Mouse (Mus musculus): ENCODE measurements at regions not wholly inside any gene's neighbourhood (a gene's known extent, or its start where the extent isn't known, plus 50 kb on each side); places are given as distances from the start of the nearest gene placed in this dataset.
A peak's percentile ranks its signal among the peaks of the same experiment; 100 is the strongest.

DNA sequence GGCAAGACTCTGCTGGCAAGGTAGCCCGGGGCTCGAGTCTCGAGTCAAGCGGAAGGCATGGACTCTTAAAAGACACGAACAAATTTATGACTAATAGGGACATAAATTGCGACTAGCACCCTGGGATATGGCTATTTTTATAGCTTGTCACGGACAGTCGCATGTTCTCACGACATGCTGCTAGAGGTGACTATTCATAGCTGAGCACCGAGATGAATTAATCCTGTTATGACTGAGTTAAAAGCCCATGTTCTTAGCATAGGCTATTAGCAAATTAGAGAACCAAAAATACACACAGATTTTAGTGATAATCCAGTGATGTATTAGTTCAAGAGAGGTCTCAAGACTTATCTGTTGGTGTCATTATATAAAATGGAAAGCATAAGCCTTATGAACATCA lies 539.2 kb downstream of the Gm19410 start:
- ATAC-seq (replicated peaks; ENCODE audit: insufficient number of reproducible peaks, low FRiP score, low TSS enrichment, poor library complexity, severe bottlenecking), result no peak

DNA sequence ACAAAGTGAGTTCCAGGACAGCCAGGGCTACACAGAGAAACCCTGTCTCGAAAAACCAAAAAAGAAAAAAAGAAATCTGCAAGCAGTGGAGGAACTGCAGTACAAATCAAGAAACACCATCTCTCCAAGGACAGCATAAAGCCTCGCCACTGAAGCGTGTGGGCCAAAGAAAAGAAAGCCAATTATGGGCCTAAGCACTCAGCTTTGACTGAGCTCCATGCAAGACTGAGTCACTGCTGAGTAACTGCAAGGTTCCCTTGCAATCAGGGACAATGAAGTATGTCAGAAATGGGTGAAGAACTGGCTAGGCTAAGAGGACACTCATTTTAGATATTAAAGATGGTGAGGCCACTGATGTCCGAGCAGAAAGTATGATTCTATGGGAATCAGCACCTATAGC lies 540.7 kb downstream of the Gm19410 start:
- no peak for ATAC-seq (replicated peaks; ENCODE audit: insufficient number of reproducible peaks, low FRiP score, low TSS enrichment, poor library complexity, severe bottlenecking)

DNA sequence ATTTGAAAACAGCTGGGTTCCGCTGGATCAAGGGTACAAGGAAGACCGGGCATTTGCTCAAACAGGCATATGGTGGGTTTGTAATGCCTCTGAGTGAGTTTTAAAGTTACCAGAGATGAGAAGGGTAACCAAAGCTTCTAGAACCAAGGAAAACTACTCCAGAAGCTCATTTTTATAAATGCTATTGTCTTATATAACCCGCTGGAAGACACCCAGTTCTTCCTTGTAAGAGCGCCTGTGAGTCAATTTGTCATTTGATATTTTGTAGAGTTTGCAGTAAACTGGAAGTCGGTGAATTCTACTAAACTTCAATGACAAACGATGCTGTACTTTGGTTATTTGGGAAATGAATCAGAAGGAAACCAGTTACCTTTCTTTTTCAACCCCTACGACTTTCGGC lies 541.9 kb downstream of the Gm19410 start:
- no peak for ATAC-seq (replicated peaks; ENCODE audit: insufficient number of reproducible peaks, low FRiP score, low TSS enrichment, poor library complexity, severe bottlenecking)

DNA sequence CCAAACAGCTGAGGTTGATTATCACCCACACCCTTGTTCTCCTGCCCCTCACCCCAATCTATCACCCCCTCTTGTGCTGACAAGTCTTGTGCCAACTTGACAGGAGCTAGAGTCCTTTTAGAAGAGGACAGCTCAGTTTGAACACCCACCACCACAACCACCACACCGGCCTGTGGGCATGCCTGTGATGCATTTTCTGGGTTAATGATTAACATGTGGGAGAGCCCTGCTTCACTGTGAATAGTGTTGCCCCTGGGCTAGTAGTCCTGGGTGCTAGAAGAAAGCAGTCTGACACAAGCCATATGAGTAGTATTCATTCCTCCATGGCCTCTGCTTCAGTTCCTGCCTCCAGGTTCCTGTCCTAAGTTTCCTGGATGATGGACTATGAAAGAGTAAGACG lies 542.5 kb downstream of the Gm19410 start:
- ATAC-seq (replicated peaks; ENCODE audit: insufficient number of reproducible peaks, low FRiP score, low TSS enrichment, poor library complexity, severe bottlenecking), result no peak

- ATAC-seq (replicated peaks; ENCODE audit: insufficient number of reproducible peaks, low FRiP score, low TSS enrichment, poor library complexity, severe bottlenecking), result no peak
Observed at GRCm38 (mm10) chr8:36309326-36309725, 543.7 kb downstream of the Gm19410 start.

- ATAC-seq (replicated peaks; ENCODE audit: insufficient number of reproducible peaks, low FRiP score, low TSS enrichment, poor library complexity, severe bottlenecking), result no peak
Observed at GRCm38 (mm10) chr8:36309952-36310351, 544.4 kb downstream of the Gm19410 start.

- no peak for ATAC-seq (replicated peaks; ENCODE audit: insufficient number of reproducible peaks, low FRiP score, low TSS enrichment, poor library complexity, severe bottlenecking)
Observed at GRCm38 (mm10) chr8:36311734-36312133, 546.1 kb downstream of the Gm19410 start.

- ATAC-seq (replicated peaks; ENCODE audit: insufficient number of reproducible peaks, low FRiP score, low TSS enrichment, poor library complexity, severe bottlenecking), result no peak
Observed at GRCm38 (mm10) chr8:36312963-36313362, 547.4 kb downstream of the Gm19410 start.

GRCm38 (mm10) chr8:36318396-36318795 lies 552.8 kb downstream of the Gm19410 start:
- ATAC-seq (replicated peaks; ENCODE audit: insufficient number of reproducible peaks, low FRiP score, low TSS enrichment, poor library complexity, severe bottlenecking), result no peak

- ATAC-seq (replicated peaks; ENCODE audit: insufficient number of reproducible peaks, low FRiP score, low TSS enrichment, poor library complexity, severe bottlenecking), result no peak
Observed at GRCm38 (mm10) chr8:36318884-36319283, 553.3 kb downstream of the Gm19410 start.

- ATAC-seq (replicated peaks; ENCODE audit: insufficient number of reproducible peaks, low FRiP score, low TSS enrichment, poor library complexity, severe bottlenecking), result no peak
Observed at GRCm38 (mm10) chr8:36319314-36319959, 553.8 kb downstream of the Gm19410 start.

- ATAC-seq (replicated peaks; ENCODE audit: insufficient number of reproducible peaks, low FRiP score, low TSS enrichment, poor library complexity, severe bottlenecking), result no peak
Observed at GRCm38 (mm10) chr8:36322125-36322524, 556.5 kb downstream of the Gm19410 start.

GRCm38 (mm10) chr8:36322578-36322977 lies 557.0 kb downstream of the Gm19410 start:
- ATAC-seq (replicated peaks; ENCODE audit: insufficient number of reproducible peaks, low FRiP score, low TSS enrichment, poor library complexity, severe bottlenecking), result no peak

- no peak for ATAC-seq (replicated peaks; ENCODE audit: insufficient number of reproducible peaks, low FRiP score, low TSS enrichment, poor library complexity, severe bottlenecking)
Observed at GRCm38 (mm10) chr8:36338628-36339027, 573.0 kb downstream of the Gm19410 start.

GRCm38 (mm10) chr8:36339449-36339848 lies 573.9 kb downstream of the Gm19410 start:
- ATAC-seq (replicated peaks; ENCODE audit: insufficient number of reproducible peaks, low FRiP score, low TSS enrichment, poor library complexity, severe bottlenecking), result no peak

GRCm38 (mm10) chr8:36340454-36340853 lies 574.9 kb downstream of the Gm19410 start:
- ATAC-seq (replicated peaks; ENCODE audit: insufficient number of reproducible peaks, low FRiP score, low TSS enrichment, poor library complexity, severe bottlenecking), result no peak

GRCm38 (mm10) chr8:36341965-36342364 lies 576.4 kb downstream of the Gm19410 start:
- ATAC-seq (replicated peaks; ENCODE audit: insufficient number of reproducible peaks, low FRiP score, low TSS enrichment, poor library complexity, severe bottlenecking), result no peak

GRCm38 (mm10) chr8:36342650-36343049 lies 577.1 kb downstream of the Gm19410 start:
- ATAC-seq (replicated peaks; ENCODE audit: insufficient number of reproducible peaks, low FRiP score, low TSS enrichment, poor library complexity, severe bottlenecking), result no peak

- peak; percentile 96 for ATAC-seq (replicated peaks; ENCODE audit: insufficient number of reproducible peaks, low FRiP score, low TSS enrichment, poor library complexity, severe bottlenecking)
Observed at GRCm38 (mm10) chr8:36346682-36347324, 581.2 kb downstream of the Gm19410 start.

DNA sequence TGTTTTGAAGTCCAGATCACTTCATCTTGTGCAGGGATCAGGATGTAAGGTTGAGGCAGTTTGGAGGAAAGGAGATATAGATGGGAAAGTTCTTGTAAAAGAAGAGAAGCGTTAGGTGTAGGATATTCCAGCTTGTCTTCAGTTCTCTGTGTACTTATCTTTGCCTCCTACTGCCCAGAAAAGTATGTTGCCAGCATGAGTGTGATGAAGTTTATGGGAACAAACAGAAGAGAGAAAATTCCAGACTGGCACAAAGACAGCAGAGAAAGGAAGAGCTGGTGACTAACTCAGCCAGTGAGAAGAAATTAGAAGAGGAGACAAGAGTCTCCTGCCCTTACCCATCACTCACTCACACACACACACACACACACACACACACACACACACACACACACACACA lies 582.5 kb downstream of the Gm19410 start:
- ATAC-seq (replicated peaks; ENCODE audit: insufficient number of reproducible peaks, low FRiP score, low TSS enrichment, poor library complexity, severe bottlenecking), result no peak

GRCm38 (mm10) chr8:36354926-36355325 lies 589.3 kb downstream of the Gm19410 start:
- ATAC-seq (replicated peaks; ENCODE audit: insufficient number of reproducible peaks, low FRiP score, low TSS enrichment, poor library complexity, severe bottlenecking), result no peak
